Mouse (Mus musculus) heart, adult 2 months (tissue): ENCODE results near the gene Armt1. TPM values are rescaled to one million over a fixed set of nuclear protein-coding genes. Genes with fewer than 3 reads are reported as not detected.

Experiments used
- DNase-seq, 2 experiments: peaks; one replicate each; pipeline ENCODE4 v3.0.0; 2021
- H3K27ac ChIP-seq: fragments of 200-600 bp; 2 replicates; pipeline ENCODE4 v1.8.1; 2022
- H3K27me3 ChIP-seq: fragments of 200-500 bp; 2 replicates; pipeline ENCODE4 v1.6.1; 2012; ENCODE audit warnings: mild to moderate bottlenecking, low read length, inconsistent platforms, mixed read lengths; ENCODE audit not compliant: control insufficient read depth, insufficient read depth
- H3K36me3 ChIP-seq: fragments of 200-500 bp; 2 replicates; pipeline ENCODE4 v1.6.1; 2012; ENCODE audit warnings: low read length, inconsistent platforms; ENCODE audit not compliant: control insufficient read depth, insufficient read depth
- H3K4me1 ChIP-seq: fragments of 200-500 bp; 2 replicates; pipeline ENCODE4 v1.6.1; 2011; ENCODE audit warnings: low read length; ENCODE audit not compliant: control insufficient read depth, insufficient read depth
- H3K4me3 ChIP-seq: fragments of 200-600 bp; 2 replicates; pipeline ENCODE4 v1.8.1; 2022
- H3K79me2 ChIP-seq: fragments of 200-500 bp; replicated peaks from 2 replicates; pipeline ENCODE4 v1.6.1; 2012; ENCODE audit warnings: mild to moderate bottlenecking, inconsistent platforms, low read length, moderate library complexity, mixed read lengths; ENCODE audit not compliant: control insufficient read depth, insufficient read depth
- H3K9ac ChIP-seq: fragments of 200-500 bp; 2 replicates; pipeline ENCODE4 v1.6.1; 2012; ENCODE audit warnings: low read depth, mild to moderate bottlenecking, control low read depth, inconsistent platforms, low read length, mixed read lengths
- CTCF ChIP-seq: fragments of 200-600 bp; IDR thresholded peaks from 2 replicates; pipeline ENCODE4 v1.8.1; 2022; ENCODE audit warnings: antibody characterized with exemption, mild to moderate bottlenecking, moderate library complexity
- EP300 ChIP-seq: fragments of 200-500 bp; IDR thresholded peaks from 2 replicates; pipeline ENCODE4 v1.6.1; 2011; ENCODE audit warnings: low read depth, low read length, control low read depth; ENCODE audit not compliant: insufficient read depth
- POLR2A ChIP-seq: fragments of 200-500 bp; IDR thresholded peaks from 2 replicates; pipeline ENCODE4 v1.6.1; 2011; ENCODE audit warnings: mild to moderate bottlenecking, low read depth, low read length, control low read depth; ENCODE audit not compliant: insufficient read depth
- WGBS: fragments of 180-500 bp; shearing (Covaris S2); methylation state at CpG from one replicate; pipeline ENCODE4 v1.1.7; 2018; 5-methylcytosine and 5-hydroxymethylcytosine counted together
- intact Hi-C: fragments of 180-260 bp; cut with DNase I; formaldehyde crosslinking; loops from one replicate; pipeline ENCODE4 v1.15.1; 2025
- polyA plus RNA-seq: library from polyadenylated mRNA; depleted of rRNA; stranded (reverse); fragments of >200 nt; gene quantifications from 2 replicates; pipeline ENCODE4 v1.2.3, GENCODE M21; 2012
- total RNA-seq, 2 experiments: library from RNA; stranded (reverse); gene quantifications; 2 replicates each; pipeline ENCODE4 v1.2.3; 2021

Gene Armt1
- total and polyA plus RNA-seq, 3 experiments, result 6.2 to 9.4 (median 9.3) TPM

DNA sequence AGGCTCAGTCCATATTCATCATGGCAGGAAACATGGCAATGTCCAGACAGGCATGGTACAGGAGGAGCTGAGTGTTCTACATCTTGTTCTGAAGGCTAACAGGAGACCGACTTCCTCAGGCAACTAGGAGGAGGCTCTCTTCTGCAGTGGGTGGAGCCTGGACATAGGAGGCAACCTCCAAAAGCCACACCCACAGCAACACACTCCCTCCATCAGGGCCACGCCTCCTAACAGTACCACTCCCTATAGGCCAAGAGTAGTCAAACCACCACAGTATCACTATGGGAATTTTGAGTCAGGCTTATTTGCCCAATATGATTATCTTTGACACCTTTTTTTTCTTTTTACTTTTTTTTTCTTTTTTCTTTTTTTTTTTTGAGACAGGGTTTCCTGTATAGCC, 27.9 kb downstream of the Armt1 start:
- TF ChIP-seq EP300, result no peak
- no peak for TF ChIP-seq CTCF
- no peak for TF ChIP-seq POLR2A
- no peak for DNase-seq
- no peaks in the 10 kb centered on the region for H3K4me1 ChIP-seq
- intact Hi-C loops, result no loop called here
- no peak overlapping the region for H3K27ac ChIP-seq
- H3K79me2 ChIP-seq, result no peaks in the 10 kb centered on the region
- no peaks in the 10 kb centered on the region for H3K27me3 ChIP-seq
- H3K4me3 ChIP-seq, result no peak overlapping the region
- 96% methylated on average over 2 of the region's 2 CpGs for WGBS
- H3K36me3 ChIP-seq, result no peaks in the 10 kb centered on the region
- H3K9ac ChIP-seq, result no peak overlapping the region

- H3K9ac ChIP-seq, result no peak overlapping the region
- DNase-seq, result no peak
- no peaks in the 10 kb centered on the region for H3K4me1 ChIP-seq
- H3K36me3 ChIP-seq, result no peaks in the 10 kb centered on the region
- intact Hi-C loops, result no loop called here
- WGBS, result 72% methylated on average over 7 of the region's 7 CpGs
- no peaks in the 10 kb centered on the region for H3K27me3 ChIP-seq
- H3K27ac ChIP-seq, result no peak overlapping the region
- H3K79me2 ChIP-seq, result no peaks in the 10 kb centered on the region
- TF ChIP-seq POLR2A, result no peak
- no peak for TF ChIP-seq EP300
- TF ChIP-seq CTCF, result no peak
- H3K4me3 ChIP-seq, result no peak overlapping the region
Observed at GRCm38 (mm10) chr10:4465799-4466198, 33.5 kb downstream of the Armt1 start.

DNA sequence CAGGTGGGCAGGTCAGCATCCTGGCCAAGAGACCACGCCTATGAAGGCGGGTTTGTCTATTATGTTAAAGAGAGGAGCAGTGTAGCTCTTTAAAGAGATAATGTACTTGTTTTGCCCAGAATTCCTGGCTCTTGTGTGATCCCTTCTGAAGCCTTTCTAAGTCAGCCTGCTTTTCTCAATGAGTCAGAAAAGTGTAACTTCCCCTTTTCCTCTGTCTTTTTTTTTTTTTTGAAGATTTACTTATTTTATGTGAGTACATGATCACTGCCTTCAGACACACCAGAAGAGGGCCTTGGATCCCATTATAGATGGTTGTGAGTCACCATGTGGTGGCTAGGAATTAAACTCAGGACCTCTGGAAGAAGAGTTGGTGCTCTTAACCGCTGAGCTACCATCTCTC, 37.1 kb downstream of the Armt1 start:
- Histone ChIP-seq H3K79me2 (no peaks in the 10 kb centered on the region), H3K4me3 (no peak overlapping the region)

DNA sequence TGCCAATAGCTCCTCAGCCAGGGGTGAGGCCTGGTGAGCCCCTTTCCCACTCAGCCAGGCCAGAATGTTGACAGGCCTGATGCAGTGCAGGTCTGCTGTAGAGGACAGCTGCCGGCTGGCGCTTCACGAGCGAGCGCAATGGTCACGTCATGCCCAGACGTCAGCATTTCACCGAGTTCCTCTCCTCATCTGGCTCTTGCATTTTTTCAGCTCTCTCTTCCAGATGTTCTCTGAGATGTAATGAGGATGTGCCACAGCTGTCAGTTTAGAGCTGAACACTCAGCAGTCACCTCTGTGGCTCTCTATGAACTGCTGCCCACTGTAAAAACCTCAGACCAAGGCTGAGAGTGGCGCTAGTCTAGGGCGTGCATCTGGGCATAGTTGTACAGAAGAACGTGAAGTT, 41.3 kb downstream of the Armt1 start:
- no peaks in the 10 kb centered on the region for H3K36me3 ChIP-seq
- H3K9ac ChIP-seq, result no peak overlapping the region
- no peak overlapping the region for H3K4me3 ChIP-seq
- H3K27me3 ChIP-seq, result no peaks in the 10 kb centered on the region
- WGBS, result 50% methylated on average over 11 of the region's 11 CpGs
- intact Hi-C loops, result no loop called here
- H3K79me2 ChIP-seq, result no peaks in the 10 kb centered on the region
- DNase-seq, result peak in 1 of 2 experiments; percentile 4
- no peaks in the 10 kb centered on the region for H3K4me1 ChIP-seq
- H3K27ac ChIP-seq, result no peak overlapping the region
- TF ChIP-seq CTCF (no peak), POLR2A (no peak), EP300 (no peak)

More for the DNA sequence above, 37.1 kb downstream of the Armt1 start:
- Histone ChIP-seq H3K27ac (no peak overlapping the region), H3K27me3 (no peaks in the 10 kb centered on the region), H3K36me3 (no peaks in the 10 kb centered on the region), H3K9ac (no peak overlapping the region), H3K4me1 (no peaks in the 10 kb centered on the region)
- TF ChIP-seq POLR2A (no peak), EP300 (no peak), CTCF (no peak)
- no peak for DNase-seq
- intact Hi-C loops, result no loop called here
- 81% methylated on average over 3 of the region's 3 CpGs for WGBS

- Histone ChIP-seq H3K27me3 (no peaks in the 10 kb centered on the region), H3K79me2 (no peaks in the 10 kb centered on the region), H3K4me3 (no peak overlapping the region), H3K27ac (no peak overlapping the region), H3K9ac (no peak overlapping the region), H3K4me1 (no peaks in the 10 kb centered on the region), H3K36me3 (no peaks in the 10 kb centered on the region)
- TF ChIP-seq EP300 (no peak), POLR2A (no peak), CTCF (no peak)
- 76% methylated on average over 3 of the region's 3 CpGs for WGBS
- intact Hi-C loops, result no loop called here
- no peak for DNase-seq
Observed at GRCm38 (mm10) chr10:4475431-4475830, 43.2 kb downstream of the Armt1 start.

DNA sequence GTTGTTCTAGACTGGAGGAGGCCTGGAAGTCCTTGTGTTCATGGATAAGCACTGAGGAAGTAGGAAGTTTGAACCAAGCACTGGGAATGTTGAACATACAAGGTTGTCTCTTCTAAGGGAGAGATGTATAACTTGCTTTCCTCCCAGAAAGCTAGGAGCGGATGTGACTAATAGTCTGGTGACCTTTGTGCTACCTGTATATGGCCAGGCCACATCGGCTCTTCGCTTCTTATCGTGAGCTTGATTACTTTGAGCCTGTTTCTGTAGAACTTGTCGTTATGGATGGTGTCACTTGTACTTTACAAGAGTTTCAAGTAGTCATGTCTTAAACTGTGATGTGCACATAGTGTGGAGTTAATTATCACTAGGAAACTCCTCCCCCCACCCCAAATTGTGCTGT, 44.3 kb downstream of the Armt1 start:
- no peak overlapping the region for H3K9ac ChIP-seq
- no peaks in the 10 kb centered on the region for H3K36me3 ChIP-seq
- H3K4me3 ChIP-seq, result no peak overlapping the region
- no peaks in the 10 kb centered on the region for H3K27me3 ChIP-seq
- H3K4me1 ChIP-seq, result no peaks in the 10 kb centered on the region
- intact Hi-C loops, result no loop called here
- TF ChIP-seq EP300 (no peak), CTCF (no peak), POLR2A (no peak)
- DNase-seq, result no peak
- 87% methylated on average over 5 of the region's 5 CpGs for WGBS
- no peak overlapping the region for H3K27ac ChIP-seq
- H3K79me2 ChIP-seq, result no peaks in the 10 kb centered on the region

GRCm38 (mm10) chr10:4480929-4481328, 48.7 kb downstream of the Armt1 start:
- Histone ChIP-seq H3K4me3 (no peak overlapping the region), H3K79me2 (no peaks in the 10 kb centered on the region), H3K36me3 (no peaks in the 10 kb centered on the region), H3K4me1 (no peaks in the 10 kb centered on the region; the same call in 1 of the 2 replicates), H3K27ac (no peak overlapping the region), H3K27me3 (no peaks in the 10 kb centered on the region), H3K9ac (no peak overlapping the region)
- TF ChIP-seq POLR2A, result no peak
- TF ChIP-seq EP300, result no peak
- intact Hi-C loops, result no loop called here
- DNase-seq, result no peak
- WGBS, result 88% methylated on average over 3 of the region's 3 CpGs
